Mouse (Mus musculus) stomach, embryonic 14.5 days (tissue): ENCODE results near the gene Tmem260. TPM values are rescaled to one million over a fixed set of nuclear protein-coding genes. Genes with fewer than 3 reads are reported as not detected.

ENCODE experiments used
- polyA plus RNA-seq: library from polyadenylated mRNA; unstranded; fragments of >200 nt; fragmentation: Nextera tagmentation; extraction: Ambion mirVana; gene quantifications from 2 replicates; pipeline ENCODE4 v1.2.1, GENCODE M21; 2014

The Tmem260 gene
- polyA plus RNA-seq, 1 experiment from 2014 or later, result 27.1 TPM

Other genes starting within 250 kb of the Tmem260 start
- gene Otx2, start 227.7 kb downstream of the Tmem260 start, polyA plus RNA-seq, result not detected in 2 replicates